Mouse (Mus musculus): ENCODE results near the gene Chn2. TPM values are rescaled to one million over a fixed set of nuclear protein-coding genes. Genes with fewer than 3 reads are reported as not detected.

Gene Chn2
- polyA plus RNA-seq, 1 experiment from 2014 or later = 6.2 TPM

DNA sequence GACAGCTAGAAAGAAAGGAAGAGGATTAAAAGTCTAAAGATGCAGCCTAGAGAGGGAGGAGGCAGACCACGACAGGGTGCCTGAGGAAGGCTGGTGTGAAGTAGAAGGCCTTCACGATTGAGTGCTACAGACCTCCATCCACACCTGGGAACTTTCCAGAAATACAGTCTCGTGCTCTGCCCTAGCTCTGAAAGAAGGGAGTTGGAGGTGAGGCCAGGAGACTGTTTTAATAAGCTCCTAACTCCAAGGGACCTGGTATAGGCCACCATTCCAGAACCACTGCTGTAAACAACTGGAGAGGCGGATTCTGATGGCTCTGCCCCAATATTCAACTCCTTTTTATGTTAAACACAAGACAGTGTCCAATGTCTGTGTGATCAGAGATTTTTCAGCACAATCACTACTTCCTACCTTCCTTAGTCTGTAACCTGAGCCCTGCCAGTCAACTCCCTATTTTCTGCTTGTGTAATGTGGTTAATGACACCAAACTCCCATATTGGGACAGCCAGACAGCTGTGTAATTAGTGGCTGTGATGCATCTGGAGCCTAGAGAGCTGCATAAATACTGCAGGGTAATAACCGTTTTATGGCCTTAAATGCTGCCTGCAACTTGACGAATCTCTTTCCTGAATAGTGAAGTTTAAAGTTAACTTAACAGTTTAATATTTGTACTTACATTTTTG lies 109.6 kb downstream of the Chn2 start:
- Histone ChIP-seq H3K27ac (ENCODE audit: low read depth, low read length) (no peak overlapping the region), H3K9me3 (replicated peaks; ENCODE audit: control insufficient read depth, low read length) (no peaks in the 10 kb centered on the region), H3K9ac (ENCODE audit: low read depth, low read length) (no peak overlapping the region), H3K4me1 (ENCODE audit: control insufficient read depth, insufficient read depth, low read length) (no peaks in the 10 kb centered on the region), H3K27me3 (ENCODE audit: control insufficient read depth, insufficient read depth, low read length) (no peaks in the 10 kb centered on the region), H3K4me2 (no peak overlapping the region), H3K4me3 (ENCODE audit: low read depth, low read length) (no peak overlapping the region), H3K36me3 (ENCODE audit: control insufficient read depth, insufficient read depth, low read length) (no peaks in the 10 kb centered on the region)
- 68% methylated on average over 6 of the region's 6 CpGs for WGBS (ENCODE audit: insufficient replicate concordance)
- no peak for ATAC-seq (replicated peaks; ENCODE audit: insufficient number of reproducible peaks, low FRiP score, low TSS enrichment)

DNA sequence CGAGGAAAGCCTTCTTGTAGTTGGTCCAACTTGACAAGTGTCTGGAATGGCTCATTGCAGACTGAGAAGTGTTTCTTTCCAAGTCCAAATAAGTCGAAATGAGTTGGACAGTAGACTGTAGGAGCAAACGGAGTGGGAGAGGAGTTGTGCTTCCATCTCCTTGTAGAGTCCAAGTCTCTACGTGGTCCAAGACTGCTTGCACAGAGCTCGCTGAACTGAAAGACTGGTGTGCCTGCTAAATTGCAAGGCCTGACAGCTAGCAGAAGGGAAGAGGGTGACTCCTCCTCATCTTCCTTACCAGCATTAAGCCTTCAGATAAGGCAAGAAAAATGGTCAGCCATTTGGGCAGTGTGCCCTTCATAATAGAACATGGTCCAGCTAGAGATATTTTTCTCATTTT lies 111.5 kb downstream of the Chn2 start:
- 53% methylated on average over 5 of the region's 5 CpGs for WGBS (ENCODE audit: insufficient replicate concordance)

DNA sequence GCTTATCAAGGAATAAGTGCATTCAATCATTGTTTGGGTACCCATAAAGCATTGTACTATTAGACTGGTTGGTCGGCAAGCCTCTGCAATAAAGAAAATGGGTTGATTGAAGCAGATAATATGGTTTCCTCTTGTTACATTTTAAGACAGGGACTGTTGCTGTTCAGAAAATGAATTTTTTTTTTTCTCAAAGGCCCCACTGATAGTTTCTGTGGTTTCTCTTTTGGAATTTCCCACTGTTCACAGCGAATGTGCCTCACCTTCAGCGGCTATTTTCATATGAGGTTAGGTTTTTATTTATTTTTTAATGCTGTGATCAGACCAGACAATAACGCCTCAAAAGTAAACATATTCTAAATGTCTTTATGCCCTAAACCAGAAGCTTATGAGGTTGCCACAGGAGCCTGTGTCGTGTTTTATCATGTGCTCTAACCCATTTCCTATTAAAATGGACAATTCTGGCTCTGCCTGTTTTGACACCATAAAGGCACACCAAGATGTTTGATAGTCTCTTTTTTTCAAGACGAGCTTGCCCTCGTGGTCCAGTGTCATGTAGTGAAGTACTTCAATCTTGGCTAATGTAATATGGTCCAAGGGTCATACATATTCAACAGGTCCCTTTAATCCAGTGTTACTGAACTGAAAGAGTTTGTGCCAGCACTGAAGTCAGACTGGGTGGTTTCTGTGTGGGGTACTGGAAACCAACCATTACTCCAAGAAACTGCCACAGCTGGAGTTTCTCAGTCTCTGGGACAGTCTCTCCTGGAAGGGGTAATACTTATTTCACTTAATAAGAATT lies 112.3 kb downstream of the Chn2 start:
- no peak overlapping the region for H3K4me2 ChIP-seq
- WGBS (ENCODE audit: insufficient replicate concordance) = 82% methylated on average over 7 of the region's 7 CpGs

More for the DNA sequence above, 111.5 kb downstream of the Chn2 start:
- no peaks in the 10 kb centered on the region for H3K9me3 ChIP-seq (replicated peaks; ENCODE audit: control insufficient read depth, low read length)
- H3K27ac ChIP-seq (ENCODE audit: low read depth, low read length) = no peak overlapping the region
- H3K4me1 ChIP-seq (ENCODE audit: control insufficient read depth, insufficient read depth, low read length) = no peaks in the 10 kb centered on the region
- no peak overlapping the region for H3K4me3 ChIP-seq (ENCODE audit: low read depth, low read length)
- H3K4me2 ChIP-seq = no peak overlapping the region
- no peak overlapping the region for H3K9ac ChIP-seq (ENCODE audit: low read depth, low read length)
- H3K36me3 ChIP-seq (ENCODE audit: control insufficient read depth, insufficient read depth, low read length) = no peaks in the 10 kb centered on the region
- no peak for ATAC-seq (replicated peaks; ENCODE audit: insufficient number of reproducible peaks, low FRiP score, low TSS enrichment)
- H3K27me3 ChIP-seq (ENCODE audit: control insufficient read depth, insufficient read depth, low read length) = no peaks in the 10 kb centered on the region

DNA sequence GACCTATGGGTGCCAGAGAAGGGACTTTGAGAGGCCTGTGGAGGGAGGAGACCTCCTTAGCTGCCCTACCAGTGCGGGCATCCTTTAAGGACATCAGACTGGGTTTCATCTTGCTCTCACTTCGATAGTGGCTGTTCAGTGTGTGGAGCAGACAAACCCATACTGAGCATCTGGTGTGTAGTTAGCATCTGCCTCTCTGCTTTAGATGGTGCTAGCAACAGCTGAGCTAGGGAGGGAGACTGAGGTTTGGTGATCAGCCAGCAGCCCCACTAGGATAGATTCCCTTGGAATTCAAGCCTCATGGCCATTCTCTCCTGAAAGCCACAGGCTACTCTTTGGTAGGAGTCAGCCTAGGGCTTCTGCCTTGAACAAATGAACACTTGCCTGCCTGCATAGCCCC lies 117.7 kb downstream of the Chn2 start:
- Histone ChIP-seq H3K27me3 (ENCODE audit: control insufficient read depth, insufficient read depth, low read length) (no peaks in the 10 kb centered on the region), H3K4me3 (ENCODE audit: low read depth, low read length) (no peak overlapping the region), H3K4me1 (ENCODE audit: control insufficient read depth, insufficient read depth, low read length) (no peaks in the 10 kb centered on the region), H3K9ac (ENCODE audit: low read depth, low read length) (no peak overlapping the region), H3K27ac (ENCODE audit: low read depth, low read length) (no peak overlapping the region), H3K4me2 (no peak overlapping the region), H3K9me3 (replicated peaks; ENCODE audit: control insufficient read depth, low read length) (no peaks in the 10 kb centered on the region), H3K36me3 (ENCODE audit: control insufficient read depth, insufficient read depth, low read length) (no peaks in the 10 kb centered on the region)
- WGBS (ENCODE audit: insufficient replicate concordance) = 82% methylated on average over 2 of the region's 2 CpGs
- ATAC-seq (replicated peaks; ENCODE audit: insufficient number of reproducible peaks, low FRiP score, low TSS enrichment) = no peak

More for the DNA sequence above, 112.3 kb downstream of the Chn2 start:
- Histone ChIP-seq H3K9ac (ENCODE audit: low read depth, low read length) (no peak overlapping the region), H3K36me3 (ENCODE audit: control insufficient read depth, insufficient read depth, low read length) (no peaks in the 10 kb centered on the region), H3K27me3 (ENCODE audit: control insufficient read depth, insufficient read depth, low read length) (no peaks in the 10 kb centered on the region), H3K9me3 (replicated peaks; ENCODE audit: control insufficient read depth, low read length) (no peaks in the 10 kb centered on the region), H3K27ac (ENCODE audit: low read depth, low read length) (no peak overlapping the region), H3K4me3 (ENCODE audit: low read depth, low read length) (no peak overlapping the region), H3K4me1 (ENCODE audit: control insufficient read depth, insufficient read depth, low read length) (no peaks in the 10 kb centered on the region)
- no peak for ATAC-seq (replicated peaks; ENCODE audit: insufficient number of reproducible peaks, low FRiP score, low TSS enrichment)

DNA sequence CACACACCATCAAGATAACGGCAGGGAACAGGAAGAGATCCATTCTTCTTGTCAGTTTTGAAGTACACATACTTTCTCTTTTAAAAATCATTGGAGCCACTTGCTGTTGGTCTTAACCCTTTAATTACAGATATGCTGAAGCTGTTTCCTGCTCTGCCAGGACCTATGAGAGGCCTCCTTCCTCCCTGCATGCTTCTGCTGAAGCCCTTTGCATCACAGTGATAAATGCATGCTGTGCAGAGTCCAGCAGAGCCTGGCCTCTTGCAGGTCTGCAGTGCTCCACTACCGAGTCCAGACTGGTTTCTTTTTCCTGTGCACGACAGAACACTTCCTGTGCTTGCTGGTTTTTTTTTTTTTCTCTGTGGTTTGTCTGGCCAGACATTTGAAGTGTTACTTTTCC lies 119.0 kb downstream of the Chn2 start:
- Histone ChIP-seq H3K4me3 (ENCODE audit: low read depth, low read length) (no peak overlapping the region), H3K4me1 (ENCODE audit: control insufficient read depth, insufficient read depth, low read length) (no peaks in the 10 kb centered on the region), H3K36me3 (ENCODE audit: control insufficient read depth, insufficient read depth, low read length) (no peaks in the 10 kb centered on the region), H3K9ac (ENCODE audit: low read depth, low read length) (no peak overlapping the region), H3K27ac (ENCODE audit: low read depth, low read length) (no peak overlapping the region; the same call in 1 of the 2 replicates), H3K4me2 (no peak overlapping the region), H3K9me3 (replicated peaks; ENCODE audit: control insufficient read depth, low read length) (no peaks in the 10 kb centered on the region), H3K27me3 (ENCODE audit: control insufficient read depth, insufficient read depth, low read length) (no peaks in the 10 kb centered on the region)
- ATAC-seq (replicated peaks; ENCODE audit: insufficient number of reproducible peaks, low FRiP score, low TSS enrichment) = no peak
- WGBS (ENCODE audit: insufficient replicate concordance) = 33% methylated on average over 3 of the region's 3 CpGs

DNA sequence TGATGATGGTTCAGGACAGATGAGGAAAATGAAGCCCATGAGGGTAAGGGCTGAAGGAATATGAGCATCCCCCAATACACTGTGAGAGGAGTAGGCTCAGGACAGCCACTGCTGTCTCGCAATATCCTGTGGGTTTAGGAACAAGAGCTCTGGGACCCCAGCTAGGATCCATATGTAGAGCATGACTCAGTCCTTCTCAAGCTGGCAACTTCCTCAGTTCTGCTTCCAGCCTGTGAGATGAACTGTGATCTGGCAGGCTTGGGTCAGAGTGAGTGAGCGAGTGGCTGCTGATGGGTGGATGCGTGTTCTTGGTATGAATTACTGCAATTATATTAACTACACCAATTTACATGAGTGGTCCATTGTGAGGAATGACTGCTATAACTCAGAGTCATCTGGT lies 121.3 kb downstream of the Chn2 start:
- Histone ChIP-seq H3K36me3 (ENCODE audit: control insufficient read depth, insufficient read depth, low read length) (no peaks in the 10 kb centered on the region), H3K4me2 (no peak overlapping the region), H3K27me3 (ENCODE audit: control insufficient read depth, insufficient read depth, low read length) (no peaks in the 10 kb centered on the region), H3K27ac (ENCODE audit: low read depth, low read length) (no peak overlapping the region), H3K9me3 (replicated peaks; ENCODE audit: control insufficient read depth, low read length) (no peaks in the 10 kb centered on the region), H3K4me1 (ENCODE audit: control insufficient read depth, insufficient read depth, low read length) (no peaks in the 10 kb centered on the region), H3K9ac (ENCODE audit: low read depth, low read length) (no peak overlapping the region), H3K4me3 (ENCODE audit: low read depth, low read length) (no peak overlapping the region)
- 76% methylated on average over 3 of the region's 3 CpGs for WGBS (ENCODE audit: insufficient replicate concordance)
- no peak for ATAC-seq (replicated peaks; ENCODE audit: insufficient number of reproducible peaks, low FRiP score, low TSS enrichment)

DNA sequence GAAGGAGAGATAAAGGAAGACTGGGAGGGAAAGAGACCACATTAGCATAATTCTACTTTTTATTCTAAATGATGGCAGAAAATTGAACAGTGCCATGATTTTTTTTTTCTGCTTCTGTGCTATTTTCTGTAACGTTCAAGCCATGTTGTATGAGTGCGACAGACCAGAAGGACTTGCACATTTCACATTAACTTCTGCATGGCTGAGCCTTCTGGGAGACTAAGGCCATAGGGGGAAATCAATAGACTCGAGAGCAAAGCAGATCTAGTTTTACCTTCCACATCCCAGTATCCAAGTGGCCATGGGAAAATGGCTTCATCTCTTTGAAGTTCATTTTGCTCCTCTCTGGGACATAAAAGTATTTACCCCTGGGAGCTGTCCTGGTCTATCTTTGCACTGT lies 121.9 kb downstream of the Chn2 start:
- Histone ChIP-seq H3K27ac (ENCODE audit: low read depth, low read length) (no peak overlapping the region), H3K4me3 (ENCODE audit: low read depth, low read length) (no peak overlapping the region), H3K27me3 (ENCODE audit: control insufficient read depth, insufficient read depth, low read length) (no peaks in the 10 kb centered on the region), H3K9ac (ENCODE audit: low read depth, low read length) (no peak overlapping the region), H3K36me3 (ENCODE audit: control insufficient read depth, insufficient read depth, low read length) (no peaks in the 10 kb centered on the region), H3K4me2 (no peak overlapping the region), H3K4me1 (ENCODE audit: control insufficient read depth, insufficient read depth, low read length) (no peaks in the 10 kb centered on the region), H3K9me3 (replicated peaks; ENCODE audit: control insufficient read depth, low read length) (no peaks in the 10 kb centered on the region)
- no peak for ATAC-seq (replicated peaks; ENCODE audit: insufficient number of reproducible peaks, low FRiP score, low TSS enrichment)
- 88% methylated on average over 3 of the region's 3 CpGs for WGBS (ENCODE audit: insufficient replicate concordance)

DNA sequence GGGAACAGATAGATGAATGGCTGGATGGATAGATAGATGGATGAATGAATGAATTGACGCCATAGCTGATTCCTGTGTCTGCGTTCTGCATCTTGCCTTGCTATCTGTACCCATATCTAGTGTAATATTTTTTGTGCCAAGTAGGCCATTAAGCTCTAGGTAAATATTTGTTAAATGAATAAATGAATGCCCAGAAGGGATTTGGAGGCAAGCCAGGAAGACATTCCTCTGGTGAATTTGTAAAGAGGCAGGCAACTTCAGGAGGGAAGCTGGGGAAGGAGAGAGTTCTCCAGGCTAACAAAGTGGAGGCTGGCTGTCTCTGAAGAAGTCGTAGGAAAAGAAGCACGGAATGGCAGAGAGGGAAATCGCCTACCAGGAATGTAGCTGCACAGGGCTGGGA lies 123.0 kb downstream of the Chn2 start:
- WGBS (ENCODE audit: insufficient replicate concordance) = 80% methylated on average over 5 of the region's 5 CpGs
- no peak overlapping the region for H3K27ac ChIP-seq (ENCODE audit: low read depth, low read length)
- no peak overlapping the region for H3K4me2 ChIP-seq
- H3K4me1 ChIP-seq (ENCODE audit: control insufficient read depth, insufficient read depth, low read length) = no peaks in the 10 kb centered on the region
- no peaks in the 10 kb centered on the region for H3K9me3 ChIP-seq (replicated peaks; ENCODE audit: control insufficient read depth, low read length)
- H3K36me3 ChIP-seq (ENCODE audit: control insufficient read depth, insufficient read depth, low read length) = no peaks in the 10 kb centered on the region
- no peak overlapping the region for H3K4me3 ChIP-seq (ENCODE audit: low read depth, low read length)
- no peak overlapping the region for H3K9ac ChIP-seq (ENCODE audit: low read depth, low read length)
- ATAC-seq (replicated peaks; ENCODE audit: insufficient number of reproducible peaks, low FRiP score, low TSS enrichment) = no peak
- no peaks in the 10 kb centered on the region for H3K27me3 ChIP-seq (ENCODE audit: control insufficient read depth, insufficient read depth, low read length)

DNA sequence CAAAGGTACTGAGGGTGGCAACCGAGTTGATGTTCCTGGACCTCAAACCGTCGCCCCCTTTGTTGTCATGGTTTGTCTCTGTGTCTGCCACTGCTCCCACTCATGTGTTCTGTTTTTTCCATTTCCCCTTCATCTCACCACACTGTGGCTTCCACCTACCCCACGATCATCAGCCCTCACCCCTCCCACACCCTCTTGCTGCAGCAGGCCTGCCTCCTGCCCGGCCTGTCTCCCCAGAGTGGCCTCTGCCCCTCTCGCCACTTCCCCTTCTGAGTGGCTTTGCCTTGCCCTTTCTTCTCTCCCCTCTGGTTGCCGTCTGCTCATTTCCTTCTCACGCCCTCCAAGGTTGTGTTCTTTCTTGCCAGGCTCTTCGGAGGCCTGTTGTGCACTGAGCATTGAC lies 123.4 kb downstream of the Chn2 start:
- no peaks in the 10 kb centered on the region for H3K36me3 ChIP-seq (ENCODE audit: control insufficient read depth, insufficient read depth, low read length)
- H3K27ac ChIP-seq (ENCODE audit: low read depth, low read length) = no peak overlapping the region
- no peaks in the 10 kb centered on the region for H3K9me3 ChIP-seq (replicated peaks; ENCODE audit: control insufficient read depth, low read length)
- H3K4me2 ChIP-seq = no peak overlapping the region
- no peak overlapping the region for H3K9ac ChIP-seq (ENCODE audit: low read depth, low read length)
- H3K4me1 ChIP-seq (ENCODE audit: control insufficient read depth, insufficient read depth, low read length) = no peaks in the 10 kb centered on the region
- 72% methylated on average over 9 of the region's 9 CpGs for WGBS (ENCODE audit: insufficient replicate concordance)
- H3K4me3 ChIP-seq (ENCODE audit: low read depth, low read length) = no peak overlapping the region
- ATAC-seq (replicated peaks; ENCODE audit: insufficient number of reproducible peaks, low FRiP score, low TSS enrichment) = no peak
- H3K27me3 ChIP-seq (ENCODE audit: control insufficient read depth, insufficient read depth, low read length) = no peaks in the 10 kb centered on the region

Data from heart, embryonic 11.5 days (tissue).